ENCODE assay signal across 19 mouse cellular contexts in the genomic region with DNA sequence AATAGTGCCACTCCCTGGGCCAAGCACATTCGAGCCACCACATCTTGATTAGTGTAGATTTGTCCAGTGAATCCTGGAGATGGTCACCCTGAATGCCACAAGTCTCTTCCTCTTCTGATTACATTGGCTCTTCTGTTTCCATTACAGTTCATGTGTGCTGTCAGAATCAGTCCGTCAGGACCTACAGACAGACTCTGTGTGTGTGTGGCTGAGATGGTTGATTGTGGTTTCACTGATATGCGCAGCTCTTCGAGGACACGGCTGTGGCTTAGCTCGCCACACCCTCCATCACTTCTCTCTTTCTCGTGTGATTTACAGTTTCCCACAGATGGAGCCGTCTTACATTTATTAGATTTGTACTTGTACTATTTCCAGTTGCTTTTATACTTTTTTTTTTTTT. TPM values are rescaled to one million over a fixed set of nuclear protein-coding genes. Genes with fewer than 3 reads are reported as not detected.
A peak's percentile ranks its signal among the peaks of the same experiment; 100 is the strongest.
DNase-seq lines count a peak whose midpoint lies in the region; ATAC-seq and TF ChIP-seq lines count a peak whose summit lies in the region.
"Had no signal": no experiment of that assay in that cellular context is flagged by ENCODE, and none has a peak within 500 bp of the region (broad histone marks: within the 10 kb centered on the region; RNA-seq: fewer than 3 reads in every experiment).

No protein-coding gene starts in this region.

- peak; percentile 91 for ATAC-seq in common myeloid progenitor, adult 5-6 weeks (replicated peaks; ENCODE audit: low read depth, poor library complexity, severe bottlenecking)
- ATAC-seq in megakaryocyte-erythroid progenitor cell, adult 5-6 weeks (replicated peaks; ENCODE audit: low FRiP score, low TSS enrichment, poor library complexity, severe bottlenecking), result peak; percentile 81
- ATAC-seq: forebrain, embryonic 16.5 days had no signal

- peak overlapping the region; percentile 43 for H3K27ac ChIP-seq in MEL (ENCODE audit: control insufficient read depth, low read depth, low read length)
- H3K27ac ChIP-seq: embryonic facial prominence, embryonic 15.5 days; heart, embryonic 10.5 days; limb, embryonic 12.5 days; neural tube, embryonic 13.5 days had no signal

- H3K36me3 ChIP-seq in MEL (ENCODE audit: control insufficient read depth in 1 of 2, insufficient read depth in 2 of 2, low read length in 2 of 2), result peaks cover 0 to 16% of the 10 kb centered on the region in 2 experiments; a peak in 3 of 4 replicates

- H3K79me2 ChIP-seq in MEL (ENCODE audit: control insufficient read depth, insufficient read depth, low read length, poor library complexity), result peaks cover 6% of the 10 kb centered on the region

- TF ChIP-seq CTCF in MEL (IDR thresholded peaks at IDR 0.05 in 2 of 3, conservative IDR thresholded peaks at IDR 0.05 in 1 of 3; ENCODE audit: control insufficient read depth in 1 of 3, insufficient read depth in 1 of 3, low read depth in 2 of 3, low read length in 3 of 3, poor library complexity in 1 of 3, severe bottlenecking in 1 of 3), result no peak

- no peak overlapping the region for H3K9ac ChIP-seq in MEL (ENCODE audit: control insufficient read depth, low read depth, low read length, poor library complexity, severe bottlenecking)
- H3K9ac ChIP-seq: embryonic facial prominence, embryonic 15.5 days; limb, embryonic 12.5 days; neural tube, embryonic 13.5 days had no signal

- peak; percentile 51 for DNase-seq in 416B (ENCODE audit: low read depth)
- peak; percentile 95 for DNase-seq in MEL (ENCODE audit: low read depth, low spot score)
- DNase-seq in cerebellum, adult 18-20 months, result no peak
- DNase-seq in kidney, postnatal 10 days, result no peak
- no peak for DNase-seq in lung, postnatal 4 days
- DNase-seq: B cell, adult 2 months; cerebellum, postnatal 10 days; embryo, embryonic 11 days; kidney, adult 18-20 months; kidney, postnatal 25 days; lung, postnatal 10 days; spleen, adult 18-20 months had no signal

- peaks cover 0 to 28% of the 10 kb centered on the region in 2 experiments; a peak in 3 of 4 replicates for H3K4me1 ChIP-seq in MEL (ENCODE audit: control insufficient read depth in 1 of 2, insufficient read depth in 2 of 2, low read length in 2 of 2)

- H3K4me3 ChIP-seq in MEL (ENCODE audit: control insufficient read depth in 1 of 2, insufficient read depth in 1 of 2, low read depth in 2 of 2, low read length in 2 of 2), result no peak overlapping the region
- H3K4me3 ChIP-seq: embryonic facial prominence, embryonic 15.5 days; heart, embryonic 10.5 days; limb, embryonic 12.5 days; neural tube, embryonic 13.5 days had no signal

- no peaks in the 10 kb centered on the region for H3K27me3 ChIP-seq in MEL (ENCODE audit: control insufficient read depth in 1 of 2, insufficient read depth in 2 of 2, low read length in 2 of 2)
- H3K27me3 ChIP-seq: embryonic facial prominence, embryonic 15.5 days; neural tube, embryonic 13.5 days had no signal

- TF ChIP-seq EP300 in MEL (IDR thresholded peaks at IDR 0.05; ENCODE audit: low read depth in 1 of 2, low read length in 2 of 2), result peak in 1 of 2 experiments; percentile 74; a peak in 2 of 4 replicates

- no peak for TF ChIP-seq POLR2A in MEL (IDR thresholded peaks at IDR 0.05; ENCODE audit: control insufficient read depth in 1 of 2, insufficient read depth in 1 of 2, low read depth in 1 of 2, low read length in 2 of 2, poor library complexity in 1 of 2)

- H3K9me3 ChIP-seq in MEL (replicated peaks; ENCODE audit: insufficient read depth, low read length), result no peaks in the 10 kb centered on the region
- H3K9me3 ChIP-seq: embryonic facial prominence, embryonic 15.5 days; heart, embryonic 10.5 days; limb, embryonic 12.5 days; neural tube, embryonic 13.5 days had no signal

- TF ChIP-seq RAD21 in MEL (IDR thresholded peaks at IDR 0.05; ENCODE audit: low read depth, low read length), result no peak

TF ChIP-seq in MEL, 35 proteins besides CTCF, POLR2A, EP300 and RAD21:
- no peak for TF ChIP-seq CHD1 (IDR thresholded peaks at IDR 0.05; ENCODE audit: low read depth, low read length)
- no peak for TF ChIP-seq MAFK (IDR thresholded peaks at IDR 0.05; ENCODE audit: borderline replicate concordance, low read depth, low read length)
- no peak for TF ChIP-seq BHLHE40 (IDR thresholded peaks at IDR 0.05; ENCODE audit: borderline replicate concordance, low read depth, low read length)
- peak; percentile 82 for TF ChIP-seq GATA1 (IDR thresholded peaks at IDR 0.05; ENCODE audit: low read depth, low read length)
- TF ChIP-seq ETS1 (IDR thresholded peaks at IDR 0.05; ENCODE audit: low read depth, low read length), result peak; percentile 71; the same call in 1 of the 2 replicates
- TF ChIP-seq MAX (IDR thresholded peaks at IDR 0.05; ENCODE audit: low read length), result no peak
- no peak for TF ChIP-seq USF1 (IDR thresholded peaks at IDR 0.05; ENCODE audit: low read depth, low read length)
- TF ChIP-seq RCOR1 (IDR thresholded peaks at IDR 0.05; ENCODE audit: low read depth, low read length), result peak; percentile 82
- no peak for TF ChIP-seq TBP (IDR thresholded peaks at IDR 0.05; ENCODE audit: low read depth, low read length)
- TF ChIP-seq TAL1 (IDR thresholded peaks at IDR 0.05; ENCODE audit: low read length), result peak; percentile 54
- TF ChIP-seq ZC3H11A (IDR thresholded peaks at IDR 0.05; ENCODE audit: low read depth, low read length), result no peak
- TF ChIP-seq KAT2A (conservative IDR thresholded peaks at IDR 0.05; ENCODE audit: low read depth, low read length), result no peak
- TF ChIP-seq POLR2AphosphoS2 (IDR thresholded peaks at IDR 0.05; ENCODE audit: low read length), result no peak
- TF ChIP-seq CHD2 (IDR thresholded peaks at IDR 0.05; ENCODE audit: low read length), result no peak
- no peak for TF ChIP-seq MAZ (IDR thresholded peaks at IDR 0.05; ENCODE audit: low read depth, low read length)
- TF ChIP-seq NRF1 (IDR thresholded peaks at IDR 0.05; ENCODE audit: insufficient read depth, low read depth, low read length, poor library complexity, severe bottlenecking), result peak; percentile 45; the same call in 1 of the 2 replicates
- no peak for TF ChIP-seq E2F4 (IDR thresholded peaks at IDR 0.05; ENCODE audit: borderline replicate concordance, low read depth, low read length)
- peak; percentile 89 for TF ChIP-seq ZNF384 (IDR thresholded peaks at IDR 0.05; ENCODE audit: low read depth, low read length)
- TF ChIP-seq ELF1 (IDR thresholded peaks at IDR 0.05; ENCODE audit: low read depth, low read length), result no peak
- no peak for TF ChIP-seq NELFE (IDR thresholded peaks at IDR 0.05; ENCODE audit: low read depth, low read length)
- TF ChIP-seq MYB (IDR thresholded peaks at IDR 0.05; ENCODE audit: low read depth, low read length), result no peak
- peak; percentile 48 for TF ChIP-seq TCF12 (IDR thresholded peaks at IDR 0.05; ENCODE audit: low read depth, low read length)
- no peak for TF ChIP-seq POLR2AphosphoS5 (IDR thresholded peaks at IDR 0.05; ENCODE audit: borderline replicate concordance, low read depth, low read length)
- no peak for TF ChIP-seq UBTF (IDR thresholded peaks at IDR 0.05; ENCODE audit: borderline replicate concordance, insufficient read depth, low read depth, low read length)
- no peak for TF ChIP-seq ZMIZ1 (IDR thresholded peaks at IDR 0.05; ENCODE audit: low read depth, low read length)
- TF ChIP-seq MYC (IDR thresholded peaks at IDR 0.05; ENCODE audit: low read depth, low read length), result 0 out of 2 replicates have a peak, but pooled peaks have one; percentile 38
- TF ChIP-seq SIN3A (IDR thresholded peaks at IDR 0.05; ENCODE audit: low read length), result peak; percentile 82
- no peak for TF ChIP-seq MEF2A (IDR thresholded peaks at IDR 0.05; ENCODE audit: extremely low read depth, insufficient replicate concordance, low read depth, low read length, poor library complexity, severe bottlenecking)
- TF ChIP-seq HCFC1 (IDR thresholded peaks at IDR 0.05; ENCODE audit: low read depth, low read length), result no peak
- no peak for TF ChIP-seq USF2 (IDR thresholded peaks at IDR 0.05; ENCODE audit: borderline replicate concordance in 1 of 2, insufficient read depth in 1 of 2, low read depth in 1 of 2, low read length in 2 of 2)
- no peak for TF ChIP-seq SMC3 (IDR thresholded peaks at IDR 0.05; ENCODE audit: low read depth, low read length)
- TF ChIP-seq JUND (IDR thresholded peaks at IDR 0.05; ENCODE audit: low read depth, low read length), result no peak
- no peak for TF ChIP-seq ZKSCAN1 (IDR thresholded peaks at IDR 0.05; ENCODE audit: low read depth, low read length)
- no peak for TF ChIP-seq GABPA (IDR thresholded peaks at IDR 0.05; ENCODE audit: low read depth, low read length)
- peak; percentile 76; the same call in 1 of the 2 replicates for TF ChIP-seq MXI1 (IDR thresholded peaks at IDR 0.05; ENCODE audit: low read depth, low read length)

RNA-seq across cellular contexts. Expression of a gene that starts 5.0 kb away (rescaled TPM):
- 14.0 and 16.0 TPM in 2 replicates for total RNA-seq in MEL (2012; rRNA removed)
- 10 to 100 TPM in 1 of 2 experiments, not detected in 1; 30.5 TPM for polyA plus RNA-seq in MEL (2012; ENCODE audit: insufficient read depth in 1 of 2, insufficient read length in 2 of 2, low read depth in 1 of 2, low replicate concordance in 2 of 2, missing spikeins in 1 of 2)
- total RNA-seq in common myeloid progenitor, adult 5-6 weeks (2017), result 9.0 and 11.7 TPM in 2 replicates
- 17.6 and 24.2 TPM in 2 replicates for total RNA-seq in megakaryocyte-erythroid progenitor cell, adult 5-6 weeks (2014; fragmentation: Nextera tagmentation)
- 3.2 and 4.8 TPM in 2 replicates for total RNA-seq in megakaryocyte-erythroid progenitor cell, adult 5-6 weeks (2017)

RNA-seq across cellular contexts. Expression of a gene that starts 13.4 kb away (rescaled TPM):
- total RNA-seq in MEL (2012; rRNA removed), result not detected in 2 replicates
- not detected for polyA plus RNA-seq in MEL (2012; ENCODE audit: insufficient read depth in 1 of 2, insufficient read length in 2 of 2, low read depth in 1 of 2, low replicate concordance in 2 of 2, missing spikeins in 1 of 2)
- 0.23 TPM in 1 of 2 replicates, not detected in the other for total RNA-seq in common myeloid progenitor, adult 5-6 weeks (2017)
- not detected in 2 replicates for total RNA-seq in megakaryocyte-erythroid progenitor cell, adult 5-6 weeks (2014; fragmentation: Nextera tagmentation)
- not detected in 2 replicates for total RNA-seq in megakaryocyte-erythroid progenitor cell, adult 5-6 weeks (2017)

Comparison
In these comparisons a context has a peak if more than half of its experiments do, and no peak if none do; other contexts are left out.
1. DNase-seq: peak in 416B (single experiment) and MEL (single experiment); none in cerebellum, adult 18-20 months (0 of 2), kidney, postnatal 10 days (single experiment) and lung, postnatal 4 days (0 of 2).